Mouse (Mus musculus) spleen, adult 2 months (tissue): ENCODE measurements around the gene Alox12. TPM values are rescaled to one million over a fixed set of nuclear protein-coding genes. Genes with fewer than 3 reads are reported as not detected.

ENCODE experiments used
- DNase-seq, 2 experiments: peaks; one replicate each; pipeline versions ENCODE4 v3.0.0 to v3.0.0-alpha.2; 2012 to 2021; ENCODE audit warnings: low spot score in 2 of 2, low read depth in 1 of 2
- H3K27ac ChIP-seq: fragments of 200-500 bp; 2 replicates; pipeline ENCODE4 v1.5.1; 2012; ENCODE audit warnings: low read length, inconsistent platforms; ENCODE audit not compliant: insufficient read depth
- H3K27me3 ChIP-seq: fragments of 200-500 bp; 2 replicates; pipeline ENCODE4 v1.6.1; 2012; ENCODE audit warnings: mild to moderate bottlenecking, moderate library complexity, low read length, inconsistent platforms; ENCODE audit not compliant: control insufficient read depth, insufficient read depth
- H3K36me3 ChIP-seq: fragments of 200-500 bp; 2 replicates; pipeline ENCODE4 v1.6.1; 2012; ENCODE audit warnings: mild to moderate bottlenecking, low read length, inconsistent platforms; ENCODE audit not compliant: control insufficient read depth, insufficient read depth
- H3K4me1 ChIP-seq: fragments of 200-500 bp; 2 replicates; pipeline ENCODE4 v1.6.1; 2011; ENCODE audit warnings: inconsistent platforms; ENCODE audit not compliant: control insufficient read depth, insufficient read depth, insufficient read length
- H3K4me3 ChIP-seq: fragments of 200-500 bp; 2 replicates; pipeline ENCODE4 v1.5.1; 2011; ENCODE audit warnings: mild to moderate bottlenecking, inconsistent platforms; ENCODE audit not compliant: insufficient read depth, insufficient read length; ENCODE audit errors: extremely low read depth
- CTCF ChIP-seq: fragments of 200-500 bp; IDR thresholded peaks from 2 replicates; pipeline ENCODE4 v1.5.1; 2011; ENCODE audit warnings: mild to moderate bottlenecking, inconsistent platforms; ENCODE audit not compliant: insufficient read depth, insufficient read length, insufficient replicate concordance; ENCODE audit errors: extremely low read depth
- POLR2A ChIP-seq: fragments of 200-500 bp; IDR thresholded peaks from 2 replicates; pipeline ENCODE4 v1.6.1; 2011; ENCODE audit warnings: low read depth, low read length, inconsistent platforms
- WGBS: fragments of 180-500 bp; shearing (Covaris S2); methylation state at CpG from one replicate; pipeline ENCODE4 v1.1.7; 2018; 5-methylcytosine and 5-hydroxymethylcytosine counted together
- polyA plus RNA-seq: library from polyadenylated mRNA; depleted of rRNA; stranded (reverse); fragments of >200 nt; gene quantifications from 2 replicates; pipeline ENCODE4 v1.2.3, GENCODE M21; 2012

Gene Alox12
- polyA plus RNA-seq, 1 experiment, result 21.4 TPM

DNA sequence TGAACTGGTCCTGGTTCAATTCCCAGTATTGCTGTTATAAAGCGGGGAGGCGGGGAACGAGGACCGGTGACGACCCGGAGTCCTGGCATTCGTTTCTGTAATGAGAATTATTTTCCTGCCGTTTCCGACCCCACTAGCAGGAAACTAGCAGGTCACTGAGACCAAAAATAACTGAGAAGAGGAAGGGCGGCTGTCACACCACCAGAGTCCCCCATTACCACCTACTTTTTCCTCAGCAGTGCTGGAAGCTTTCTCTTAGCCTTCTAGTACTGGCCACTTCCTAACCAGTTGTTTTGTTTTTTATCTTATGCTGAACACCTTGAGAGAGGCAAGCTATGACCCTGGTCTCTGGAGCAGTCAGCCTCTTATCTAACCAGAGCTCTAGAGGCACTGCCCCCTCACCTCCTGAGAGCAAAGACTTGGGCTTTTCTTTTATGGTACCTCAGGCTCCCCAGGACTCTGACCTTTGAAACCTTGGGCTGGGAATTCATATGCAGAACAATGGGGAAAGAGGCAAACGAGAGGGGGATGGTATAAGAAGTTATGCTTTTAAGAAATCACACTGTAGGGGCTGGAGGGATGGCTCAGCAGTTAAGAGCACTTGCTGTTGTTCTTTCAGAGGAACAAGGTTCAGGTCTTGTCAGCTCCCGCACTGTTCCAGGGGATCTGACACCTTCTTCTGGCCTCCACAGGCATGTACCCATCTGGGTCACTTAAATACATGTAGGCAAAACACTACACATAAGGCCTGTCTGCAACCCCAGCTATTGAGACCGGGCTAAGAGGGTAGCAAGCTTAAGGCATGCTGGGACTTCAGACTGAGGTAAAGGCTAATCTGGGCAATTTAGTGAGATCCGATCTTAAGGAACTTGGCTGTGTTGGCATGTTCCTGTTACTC is 33.3 kb downstream of the Alox12 start:
- no peak for DNase-seq
- Histone ChIP-seq H3K27ac (peak overlapping the region; percentile 65), H3K27me3 (no peaks in the 10 kb centered on the region), H3K4me1 (peaks cover 6% of the 10 kb centered on the region; the same call in 1 of the 2 replicates), H3K36me3 (no peaks in the 10 kb centered on the region), H3K4me3 (peak overlapping the region; percentile 71)
- TF ChIP-seq POLR2A (no peak), CTCF (no peak)
- WGBS, result 13% methylated on average over 14 of the region's 14 CpGs

DNA sequence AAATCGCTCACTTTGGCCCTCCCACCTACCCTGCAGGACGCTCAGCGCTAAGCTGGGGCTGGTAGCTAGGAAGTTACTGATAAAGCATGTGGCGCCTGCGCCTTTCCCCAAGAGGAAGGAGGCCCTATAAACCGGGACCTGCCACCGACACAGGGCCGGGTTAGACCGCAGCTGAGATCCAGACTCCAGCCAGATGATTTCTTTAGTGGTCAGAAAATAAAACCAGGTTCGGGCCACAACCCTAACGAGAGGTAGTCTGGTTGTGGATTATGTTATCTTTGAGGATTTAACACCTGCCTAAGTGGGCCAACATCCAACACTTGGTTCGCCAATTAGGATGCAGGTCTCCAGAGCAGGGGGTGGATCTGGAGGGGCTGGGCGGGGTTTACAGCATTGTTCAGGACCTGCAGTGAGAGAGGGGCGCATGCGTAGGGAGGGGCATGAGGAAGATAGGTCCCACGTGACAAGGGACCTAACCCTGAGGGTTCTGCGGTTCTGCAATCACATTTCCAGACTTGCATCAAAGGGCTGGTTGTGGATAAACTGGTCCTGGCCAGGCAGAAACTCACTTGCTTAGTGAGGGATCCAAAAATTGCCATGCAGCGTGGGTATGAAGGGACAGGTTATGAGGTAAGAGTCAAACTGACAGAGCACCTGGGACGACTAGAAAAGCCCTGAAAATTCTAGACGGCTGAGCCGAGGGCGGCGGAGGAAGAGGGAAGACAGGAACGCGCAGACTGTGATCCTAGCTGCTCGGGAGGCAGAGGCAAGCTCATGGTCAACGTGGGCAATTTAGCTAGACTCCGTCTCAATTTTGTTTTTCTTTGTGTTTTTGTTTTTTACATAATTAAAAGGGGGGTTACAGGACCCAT is 34.2 kb downstream of the Alox12 start, which contains the start of gene Slc16a13:
Gene Slc16a13, minus strand, starts transcription at position 334 of the 872 bp plus-strand sequence.
- under 1% methylated on average over 28 of the region's 28 CpGs for WGBS
- H3K27ac ChIP-seq, result peak within 1 kb of the TSS; percentile 65
- peak; percentile 93 for DNase-seq

DNA sequence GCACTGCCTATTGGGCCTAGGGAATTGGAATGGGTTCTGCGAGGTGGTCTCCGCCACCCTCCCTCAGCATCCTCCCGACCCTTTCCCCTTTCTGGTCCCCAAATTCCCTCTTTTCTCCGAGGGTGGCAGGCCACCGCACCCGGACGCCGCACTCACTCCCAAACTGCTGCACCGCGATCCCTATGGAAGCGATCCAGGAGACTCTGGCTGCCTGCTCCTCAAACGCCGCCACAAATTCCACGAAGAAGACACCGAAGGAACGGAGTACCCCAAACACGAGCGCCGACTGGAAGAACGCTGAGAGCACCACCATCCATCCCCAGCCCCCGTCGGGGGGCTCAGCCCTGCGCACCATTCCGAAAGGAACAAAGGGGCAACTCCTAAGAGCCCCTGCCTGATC is 34.8 kb downstream of the Alox12 start:
- 5% methylated on average over 24 of the region's 24 CpGs for WGBS
- Histone ChIP-seq H3K27ac (peak overlapping the region; percentile 59), H3K36me3 (no peaks in the 10 kb centered on the region), H3K4me1 (peaks cover 6% of the 10 kb centered on the region; the same call in 1 of the 2 replicates), H3K27me3 (0 out of 2 replicates have a peak, but pooled peaks cover under 1% of the 10 kb centered on the region), H3K4me3 (peak overlapping the region; percentile 71)
- no peak for DNase-seq
- TF ChIP-seq CTCF, result no peak
- TF ChIP-seq POLR2A, result no peak

More for the DNA sequence above, 34.2 kb downstream of the Alox12 start, which contains the start of gene Slc16a13:
- H3K4me3 ChIP-seq, result peak within 1 kb of the TSS; percentile 71
- peaks cover 6% of the 10 kb centered on the region; the same call in 1 of the 2 replicates for H3K4me1 ChIP-seq
- no peaks in the 10 kb centered on the region for H3K36me3 ChIP-seq
- TF ChIP-seq CTCF (no peak), POLR2A (peak; percentile 86)
- no peaks in the 10 kb centered on the region for H3K27me3 ChIP-seq

DNA sequence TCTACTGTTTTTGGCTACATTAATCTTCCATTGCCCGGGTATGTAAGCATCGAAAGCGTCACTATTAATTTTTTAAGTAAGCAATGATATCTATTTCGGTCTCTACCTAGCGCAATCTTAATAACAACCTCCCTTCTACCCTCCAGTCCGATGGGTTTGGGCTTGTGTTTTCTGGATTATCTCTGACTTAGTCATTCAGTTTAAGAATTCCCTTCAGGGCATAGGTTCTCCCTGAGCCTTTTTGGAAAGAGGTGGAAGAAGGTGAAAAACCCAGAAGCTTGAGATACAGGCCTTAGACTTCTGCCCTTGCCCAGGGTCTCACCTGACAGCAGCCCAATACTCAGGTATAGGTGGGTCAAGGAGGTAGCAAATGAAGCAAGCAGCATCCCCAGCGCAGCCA is 35.3 kb downstream of the Alox12 start:
- Histone ChIP-seq H3K27ac (peak overlapping the region; percentile 59; the same call in 1 of the 2 replicates), H3K36me3 (no peaks in the 10 kb centered on the region), H3K4me1 (peaks cover 6% of the 10 kb centered on the region; the same call in 1 of the 2 replicates), H3K4me3 (peak overlapping the region; percentile 71; the same call in 1 of the 2 replicates), H3K27me3 (peaks cover 3% of the 10 kb centered on the region)
- no peak for TF ChIP-seq CTCF
- no peak for TF ChIP-seq POLR2A
- no peak for DNase-seq
- 71% methylated on average over 7 of the region's 7 CpGs for WGBS

DNA sequence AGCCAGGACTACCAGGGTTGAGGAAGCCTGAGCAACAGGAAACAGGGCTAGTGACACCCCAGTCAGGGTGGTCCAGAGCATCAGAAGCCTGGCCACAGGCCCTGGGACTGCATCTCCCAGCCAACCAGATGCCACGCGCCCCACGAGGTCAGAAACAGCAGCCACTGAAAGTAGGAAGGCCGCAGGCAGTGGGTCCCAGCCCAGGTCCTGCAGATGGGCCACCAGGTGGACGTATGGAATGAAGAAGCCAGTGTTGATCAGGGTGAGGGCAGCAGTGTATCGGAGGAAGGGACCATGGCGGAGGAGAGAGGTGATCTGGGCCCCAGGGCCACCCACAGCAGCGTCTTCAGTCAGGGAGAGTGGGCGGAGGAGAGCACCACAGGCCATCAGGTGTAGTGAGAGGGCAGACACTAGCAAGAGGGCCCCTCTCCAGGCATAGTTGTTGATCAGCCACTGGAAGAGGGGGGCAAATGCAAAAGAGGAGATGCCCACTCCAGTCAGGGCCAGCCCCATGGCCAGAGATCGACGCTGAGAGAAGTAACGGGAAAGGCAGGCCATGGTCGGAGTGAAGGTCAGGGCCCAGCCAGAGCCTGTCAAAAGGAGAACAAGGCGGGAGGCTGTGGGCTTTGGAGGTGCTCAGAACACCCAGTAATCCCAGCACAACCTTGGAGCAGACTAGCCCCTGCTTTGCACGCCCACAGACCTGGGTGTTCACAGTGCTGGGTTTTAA is 36.2 kb downstream of the Alox12 start:
- Histone ChIP-seq H3K4me3 (no peak overlapping the region), H3K36me3 (no peaks in the 10 kb centered on the region), H3K27me3 (peaks cover 13% of the 10 kb centered on the region), H3K27ac (no peak overlapping the region), H3K4me1 (peaks cover 14% of the 10 kb centered on the region)
- TF ChIP-seq POLR2A (no peak), CTCF (no peak)
- 90% methylated on average over 15 of the region's 15 CpGs for WGBS
- no peak for DNase-seq

DNA sequence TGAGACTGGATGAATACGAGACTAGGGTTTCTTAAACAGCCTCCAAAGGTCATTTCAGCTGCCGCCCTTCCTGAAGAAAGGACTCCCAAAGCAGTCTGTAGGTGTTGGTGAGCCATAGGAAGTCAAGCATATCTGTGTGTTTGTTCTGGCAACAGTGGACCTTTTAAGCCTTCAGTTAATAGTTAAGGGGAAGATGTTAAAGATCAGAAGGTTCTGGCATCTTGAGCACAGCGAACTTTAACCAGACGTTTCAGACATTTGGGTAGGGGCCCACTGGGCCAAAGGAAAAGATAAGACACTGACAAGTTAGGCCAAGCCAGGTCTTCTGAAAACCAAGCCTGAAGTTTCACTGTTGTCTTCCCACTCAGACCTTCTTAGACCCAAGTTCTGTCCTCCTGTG is 37.1 kb downstream of the Alox12 start:
- TF ChIP-seq CTCF (no peak), POLR2A (no peak)
- Histone ChIP-seq H3K27me3 (peaks cover 18% of the 10 kb centered on the region), H3K27ac (no peak overlapping the region), H3K4me3 (no peak overlapping the region), H3K36me3 (no peaks in the 10 kb centered on the region), H3K4me1 (peaks cover 15% of the 10 kb centered on the region)
- DNase-seq, result no peak
- 86% methylated on average over 4 of the region's 4 CpGs for WGBS
